Mouse (Mus musculus) liver, postnatal 0 days (tissue): ENCODE measurements at regions not wholly inside any gene's neighbourhood (a gene's known extent, or its start where the extent isn't known, plus 50 kb on each side); places are given as distances from the start of the nearest gene placed in this dataset.

Experiments
- ATAC-seq: fragments of 200-750 bp; cut with Nextera tagmentation; 2 replicates; pipeline ENCODE4 v1.8.0; 2017; ENCODE audit warnings: mild to moderate bottlenecking, moderate library complexity
- DNase-seq: peaks from one replicate; pipeline ENCODE4 v3.0.0-alpha.2; 2016
- H3K27ac ChIP-seq: fragments of 300-500 bp; sonication (generic); 2 replicates; pipeline ENCODE4 v1.5.1; 2014; ENCODE audit warnings: antibody characterized with exemption, moderate library complexity, mild to moderate bottlenecking, low read depth
- H3K27me3 ChIP-seq: fragments of 300-500 bp; sonication (generic); 2 replicates; pipeline ENCODE4 v1.6.1; 2014; ENCODE audit warnings: low read length, control low read depth, mixed read lengths; ENCODE audit not compliant: insufficient read depth
- H3K36me3 ChIP-seq: fragments of 300-500 bp; sonication (generic); replicated peaks from 2 replicates; pipeline ENCODE4 v1.6.1; 2014; ENCODE audit warnings: mild to moderate bottlenecking, control low read depth, low read length, moderate library complexity, mixed read lengths; ENCODE audit not compliant: insufficient read depth
- H3K4me1 ChIP-seq: fragments of 300-500 bp; sonication (generic); 2 replicates; pipeline ENCODE4 v1.6.1; 2014; ENCODE audit warnings: antibody characterized with exemption, mild to moderate bottlenecking, control low read depth; ENCODE audit not compliant: insufficient read depth
- H3K4me2 ChIP-seq: fragments of 300-500 bp; sonication (generic); 2 replicates; pipeline ENCODE4 v1.6.1; 2014; ENCODE audit warnings: low read depth, mild to moderate bottlenecking, low read length, moderate library complexity, mixed read lengths
- H3K4me3 ChIP-seq: fragments of 300-500 bp; sonication (generic); 2 replicates; pipeline ENCODE4 v1.5.1; 2014; ENCODE audit warnings: low read depth, low read length
- H3K9ac ChIP-seq: fragments of 300-500 bp; sonication (generic); replicated peaks from 2 replicates; pipeline ENCODE4 v1.6.1; 2014; ENCODE audit warnings: mild to moderate bottlenecking, moderate library complexity
- H3K9me3 ChIP-seq: fragments of 300-500 bp; sonication (generic); 2 replicates; pipeline ENCODE4 v1.6.1; 2016; ENCODE audit warnings: mild to moderate bottlenecking, control low read depth, low read length, mixed read lengths
- CTCF ChIP-seq: sonication (generic); IDR thresholded peaks from 2 replicates; pipeline ENCODE4 v1.5.1; 2016; ENCODE audit warnings: antibody characterized with exemption, low read depth
- EP300 ChIP-seq: IDR thresholded peaks from 2 replicates; pipeline ENCODE4 v1.6.1; 2016; ENCODE audit warnings: antibody characterized with exemption, low read depth, mild to moderate bottlenecking
- WGBS: fragments of 180-500 bp; shearing (Covaris S2); extraction: QIAGEN DNeasy Blood & Tissue Kit; methylation state at CpG from one replicate; pipeline ENCODE4 v1.1.7; 2014; ENCODE audit not compliant: insufficient replicate concordance; 5-methylcytosine and 5-hydroxymethylcytosine counted together

DNA sequence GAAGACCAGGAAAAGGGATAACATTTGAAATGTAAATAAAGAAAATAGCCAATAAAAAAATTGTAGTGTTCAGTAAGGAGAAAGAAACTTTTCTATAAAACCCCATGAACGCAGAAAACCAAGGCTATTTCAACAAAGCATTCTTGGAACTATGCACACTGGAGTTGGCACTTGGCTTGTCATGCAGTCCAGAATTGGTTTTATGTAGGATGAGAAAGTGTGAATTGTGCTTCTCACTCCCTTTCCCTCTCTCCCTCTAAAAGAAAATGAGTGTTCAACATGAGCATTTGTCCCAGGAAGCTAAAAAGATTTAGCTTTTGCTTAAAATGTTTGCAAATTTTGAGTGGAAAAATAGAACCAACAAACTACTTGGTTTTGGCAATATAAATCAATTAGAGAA lies 841.6 kb upstream of the Adam24 start:
- Histone ChIP-seq H3K4me3 (no peak overlapping the region), H3K9ac (no peak overlapping the region), H3K9me3 (no peaks in the 10 kb centered on the region), H3K27me3 (no peaks in the 10 kb centered on the region), H3K36me3 (no peaks in the 10 kb centered on the region), H3K27ac (no peak overlapping the region), H3K4me1 (no peaks in the 10 kb centered on the region), H3K4me2 (no peak overlapping the region)
- no peak for ATAC-seq
- TF ChIP-seq EP300, result no peak
- no peak for TF ChIP-seq CTCF
- no peak for DNase-seq
- WGBS, result 68% methylated on average over 1 of the region's 1 CpGs

DNA sequence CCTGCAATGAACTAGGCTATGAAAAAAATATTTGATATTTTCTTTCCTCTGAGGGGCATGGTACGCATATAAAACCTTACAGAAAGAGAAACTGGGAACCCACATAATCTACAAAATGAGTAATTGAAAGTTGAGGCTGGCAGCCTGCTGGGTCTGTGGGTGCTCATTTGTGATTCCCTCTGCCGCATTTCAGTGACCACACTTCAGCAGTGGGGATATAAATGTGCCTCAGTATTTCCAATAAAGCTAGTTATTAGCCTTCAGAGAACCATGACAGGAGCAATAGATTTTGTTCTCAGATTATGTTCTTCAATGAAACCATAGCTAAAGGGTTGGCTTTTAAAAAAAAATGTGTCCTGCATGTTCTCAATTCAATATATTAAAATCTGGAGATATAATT lies 828.0 kb upstream of the Adam24 start:
- no peak for ATAC-seq
- TF ChIP-seq CTCF (no peak), EP300 (no peak)
- H3K27ac ChIP-seq, result no peak overlapping the region
- no peaks in the 10 kb centered on the region for H3K9me3 ChIP-seq
- WGBS, result 68% methylated on average over 2 of the region's 2 CpGs
- DNase-seq, result no peak
- H3K27me3 ChIP-seq, result no peaks in the 10 kb centered on the region
- no peaks in the 10 kb centered on the region for H3K36me3 ChIP-seq
- no peaks in the 10 kb centered on the region for H3K4me1 ChIP-seq
- no peak overlapping the region for H3K4me3 ChIP-seq
- no peak overlapping the region for H3K4me2 ChIP-seq
- H3K9ac ChIP-seq, result no peak overlapping the region

DNA sequence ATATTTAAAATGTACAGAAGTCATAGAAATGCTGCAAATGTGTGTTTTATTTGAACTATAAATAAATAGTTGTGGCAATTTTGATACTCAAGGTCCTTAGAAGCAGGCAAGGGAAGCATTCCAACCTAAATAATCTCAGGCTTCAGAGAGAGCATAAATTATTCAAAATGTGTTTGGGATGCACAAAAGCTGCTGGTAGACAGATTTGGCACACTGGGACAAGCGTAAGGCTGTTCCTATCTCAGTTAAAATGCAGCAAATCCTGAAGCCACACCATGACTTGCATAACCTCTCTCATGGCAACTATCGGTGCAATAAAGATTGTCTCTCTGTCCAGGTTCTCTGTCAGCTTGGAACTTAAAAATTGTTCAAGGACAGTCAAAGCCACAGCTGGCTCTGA lies 812.3 kb upstream of the Adam24 start:
- H3K4me1 ChIP-seq, result no peaks in the 10 kb centered on the region
- no peak overlapping the region for H3K27ac ChIP-seq
- DNase-seq (no peak), ATAC-seq (no peak)
- no peaks in the 10 kb centered on the region for H3K36me3 ChIP-seq
- 81% methylated on average over 2 of the region's 2 CpGs for WGBS
- no peaks in the 10 kb centered on the region for H3K27me3 ChIP-seq
- H3K4me3 ChIP-seq, result no peak overlapping the region
- no peak overlapping the region for H3K4me2 ChIP-seq
- no peak overlapping the region for H3K9ac ChIP-seq
- no peak for TF ChIP-seq EP300
- TF ChIP-seq CTCF, result no peak
- H3K9me3 ChIP-seq, result no peaks in the 10 kb centered on the region

DNA sequence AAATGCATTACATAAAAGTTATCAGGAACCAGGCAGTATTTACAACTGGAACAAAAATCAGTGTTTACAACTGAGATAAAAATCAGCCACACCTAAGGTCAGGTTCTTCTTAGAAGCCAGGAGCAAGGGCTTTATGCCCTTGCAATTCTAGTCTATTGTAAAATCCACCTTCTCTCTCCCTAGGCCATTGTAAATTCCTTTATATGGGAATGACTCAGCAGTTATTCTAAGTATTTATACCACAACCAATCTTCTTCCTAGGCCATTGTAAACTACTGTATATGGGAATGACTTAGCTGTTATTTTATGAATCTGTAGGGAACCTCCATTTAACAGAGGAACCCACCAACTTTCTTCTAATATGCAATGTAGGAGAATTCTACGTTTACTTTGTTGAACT lies 772.6 kb upstream of the Adam24 start:
- Histone ChIP-seq H3K9ac (no peak overlapping the region), H3K9me3 (no peaks in the 10 kb centered on the region), H3K27ac (no peak overlapping the region), H3K36me3 (no peaks in the 10 kb centered on the region), H3K4me2 (no peak overlapping the region), H3K4me3 (no peak overlapping the region), H3K4me1 (no peaks in the 10 kb centered on the region), H3K27me3 (no peaks in the 10 kb centered on the region)
- no peak for DNase-seq
- WGBS, result 64% methylated on average over 1 of the region's 1 CpGs
- TF ChIP-seq CTCF (no peak), EP300 (no peak)
- no peak for ATAC-seq

DNA sequence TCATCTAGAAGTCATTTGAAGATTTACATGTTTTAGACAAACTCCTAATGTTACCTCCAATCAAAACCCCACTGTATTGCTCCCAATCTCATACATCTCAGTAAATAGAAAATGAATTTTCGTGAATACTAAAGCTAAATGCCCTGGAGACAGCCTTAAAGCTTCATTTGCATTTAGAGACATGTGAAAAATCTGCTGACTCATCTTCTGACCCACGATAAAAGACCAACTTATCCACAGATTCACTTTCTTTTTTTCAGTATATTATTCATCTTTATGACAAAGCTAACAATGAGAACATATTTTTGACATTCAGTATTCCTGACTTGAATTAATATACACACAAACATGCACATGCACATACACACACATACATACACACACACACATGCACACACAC lies 762.0 kb upstream of the Adam24 start:
- H3K27me3 ChIP-seq, result no peaks in the 10 kb centered on the region
- H3K4me3 ChIP-seq, result no peak overlapping the region
- H3K27ac ChIP-seq, result no peak overlapping the region
- DNase-seq, result no peak
- H3K4me2 ChIP-seq, result no peak overlapping the region
- H3K4me1 ChIP-seq, result no peaks in the 10 kb centered on the region
- H3K36me3 ChIP-seq, result no peaks in the 10 kb centered on the region
- H3K9me3 ChIP-seq, result no peaks in the 10 kb centered on the region
- no peak overlapping the region for H3K9ac ChIP-seq
- TF ChIP-seq EP300 (no peak), CTCF (no peak)
- WGBS, result 40% methylated on average over 2 of the region's 2 CpGs
- no peak for ATAC-seq

DNA sequence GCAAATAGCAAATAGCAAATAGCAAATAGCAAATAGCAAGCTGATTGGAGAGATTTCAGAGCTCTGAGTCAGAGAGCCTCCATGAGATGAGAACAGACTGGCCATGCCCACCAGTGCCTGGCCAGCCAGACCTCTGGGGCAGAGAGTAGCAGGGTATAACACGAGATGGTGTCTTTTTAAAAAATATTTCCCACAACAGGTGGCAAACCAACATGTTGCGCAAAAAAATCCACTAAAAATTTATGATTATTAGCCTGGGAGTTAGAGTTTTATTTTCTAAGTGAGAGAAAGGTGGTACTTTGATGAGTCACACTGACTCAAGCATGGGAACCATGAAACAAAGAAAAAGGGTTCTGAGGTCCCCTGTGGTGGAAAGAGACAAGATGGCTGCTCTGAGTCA lies 753.5 kb upstream of the Adam24 start:
- H3K9me3 ChIP-seq, result no peaks in the 10 kb centered on the region

DNA sequence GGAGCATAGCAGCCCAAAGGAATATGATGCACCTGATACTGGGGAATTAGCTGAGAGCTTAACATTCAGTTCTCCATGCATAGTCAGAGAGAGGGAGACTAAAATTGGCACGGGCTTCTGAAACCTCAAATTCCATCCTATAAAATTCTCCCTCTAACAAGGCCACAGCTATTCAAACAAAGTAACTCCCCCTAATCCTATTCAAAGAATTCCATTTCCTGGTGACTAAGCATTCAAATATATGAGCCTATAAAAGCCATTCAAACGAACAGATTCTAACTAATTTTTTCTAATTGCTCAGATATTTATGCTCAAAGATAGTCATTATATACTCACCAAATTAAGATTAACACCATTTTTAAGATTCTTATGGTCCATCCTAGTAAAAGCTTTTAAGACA lies 751.1 kb upstream of the Adam24 start:
- no peak overlapping the region for H3K4me2 ChIP-seq
- ATAC-seq (no peak), DNase-seq (no peak)
- WGBS, result 54% methylated on average over 2 of the region's 2 CpGs
- no peaks in the 10 kb centered on the region for H3K27me3 ChIP-seq
- no peak for TF ChIP-seq EP300
- TF ChIP-seq CTCF, result no peak
- no peak overlapping the region for H3K27ac ChIP-seq
- no peaks in the 10 kb centered on the region for H3K9me3 ChIP-seq
- H3K4me1 ChIP-seq, result no peaks in the 10 kb centered on the region
- no peaks in the 10 kb centered on the region for H3K36me3 ChIP-seq
- H3K4me3 ChIP-seq, result no peak overlapping the region
- H3K9ac ChIP-seq, result no peak overlapping the region

More for the DNA sequence above, 753.5 kb upstream of the Adam24 start:
- DNase-seq (no peak), ATAC-seq (no peak)
- H3K27me3 ChIP-seq, result no peaks in the 10 kb centered on the region
- H3K4me2 ChIP-seq, result no peak overlapping the region
- no peak overlapping the region for H3K4me3 ChIP-seq
- no peak overlapping the region for H3K27ac ChIP-seq
- H3K4me1 ChIP-seq, result no peaks in the 10 kb centered on the region
- H3K36me3 ChIP-seq, result no peaks in the 10 kb centered on the region
- 70% methylated on average over 2 of the region's 2 CpGs for WGBS
- H3K9ac ChIP-seq, result no peak overlapping the region
- TF ChIP-seq CTCF (no peak), EP300 (no peak)
